Mouse (Mus musculus): ENCODE results near the gene Crkl.

Gene Crkl

GRCm38 (mm10) chr16:17488478-17489468 lies 37.0 kb downstream of the Crkl start:
- DNase-seq, result peak; percentile 17 to 40

- DNase-seq, result peak; percentile 14 to 18
Measured at GRCm38 (mm10) chr16:17489469-17490111, 37.8 kb downstream of the Crkl start, which contains the start of gene Aifm3. TSS of gene Aifm3 (plus strand) at chr16:17489611.

GRCm38 (mm10) chr16:17491154-17491553 lies 39.4 kb downstream of the Crkl start:
- DNase-seq, result no peak

DNA sequence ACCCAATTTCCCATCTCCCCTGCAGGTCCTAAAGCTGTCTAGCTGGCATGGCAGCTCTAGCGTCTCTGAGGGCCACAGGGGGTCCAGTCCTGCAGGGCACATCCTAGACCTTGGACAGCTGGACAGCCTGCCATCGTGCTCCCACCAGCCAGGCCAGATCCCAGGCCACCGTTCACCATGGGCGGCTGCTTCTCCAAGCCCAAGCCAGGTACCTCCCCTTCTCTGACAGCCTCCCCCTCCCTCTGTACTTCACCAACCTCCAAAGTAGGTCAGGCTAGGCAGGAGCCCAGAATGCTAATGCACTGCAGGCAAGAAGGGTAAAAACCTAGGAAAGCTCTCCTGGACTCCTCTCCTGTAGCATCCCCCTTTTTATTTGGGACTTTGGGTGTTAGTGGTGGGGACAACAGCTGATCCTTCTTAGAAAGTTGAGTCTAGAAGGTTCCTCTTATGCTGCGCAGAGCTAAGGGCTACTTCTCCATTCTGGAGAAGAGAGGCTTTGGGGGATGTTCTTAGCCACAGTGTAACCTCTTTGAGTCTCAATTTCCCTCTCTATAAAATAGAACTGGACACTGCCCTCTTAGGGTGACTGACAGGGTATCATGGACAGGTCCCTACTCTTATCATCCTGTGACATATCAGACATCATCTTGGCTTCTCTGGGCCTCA lies 40.2 kb downstream of the Crkl start:
- DNase-seq, result no peak

GRCm38 (mm10) chr16:17496499-17497305 lies 44.9 kb downstream of the Crkl start:
- no peak for DNase-seq

GRCm38 (mm10) chr16:17499249-17499883 lies 47.6 kb downstream of the Crkl start:
- DNase-seq, result no peak

DNA sequence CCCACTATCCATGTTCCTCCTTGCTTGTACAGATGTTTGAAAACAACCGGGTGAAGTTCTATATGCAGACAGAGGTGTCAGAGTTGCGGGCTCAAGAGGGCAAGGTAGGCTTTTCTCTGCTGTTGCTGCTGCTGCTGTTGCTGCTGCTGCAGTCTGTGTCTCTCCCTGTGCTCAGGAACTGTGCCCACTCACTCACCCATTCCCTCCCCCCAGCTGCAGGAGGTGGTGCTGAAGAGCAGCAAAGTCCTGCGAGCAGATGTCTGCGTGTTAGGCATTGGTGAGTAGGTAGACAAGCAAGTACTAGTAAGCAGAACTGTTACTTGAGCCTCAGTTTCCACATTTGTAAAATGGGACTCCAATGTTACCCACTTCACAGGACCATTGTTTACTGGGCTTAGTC lies 50.9 kb downstream of the Crkl start:
- DNase-seq, result no peak

GRCm38 (mm10) chr16:17507018-17507552 lies 55.3 kb downstream of the Crkl start:
- no peak for DNase-seq

DNA sequence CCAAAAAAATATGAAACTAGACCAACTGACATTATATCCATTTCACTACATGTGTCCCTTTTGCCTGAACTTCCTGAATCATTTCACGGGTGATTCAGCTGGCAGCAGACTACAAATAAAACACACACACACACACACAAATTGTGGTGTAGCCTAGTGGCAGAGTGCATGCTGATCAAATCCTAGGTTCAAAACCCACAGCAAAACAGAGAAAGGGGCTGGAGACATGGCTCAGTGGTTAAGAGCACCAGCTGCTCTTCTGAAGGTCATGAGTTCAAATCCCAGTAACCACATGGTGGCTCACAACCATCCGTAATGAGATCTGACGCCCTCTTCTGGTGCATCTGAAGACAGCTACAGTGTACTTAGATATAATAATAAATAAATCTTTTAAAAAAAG lies 56.2 kb downstream of the Crkl start:
- DNase-seq, result peak in 1 of 2 experiments; percentile 17

GRCm38 (mm10) chr16:17508546-17509239 lies 56.9 kb downstream of the Crkl start, which contains the start of gene Lztr1:
TSS of gene Lztr1 (plus strand) at chr16:17508688.
- DNase-seq, result peak; percentile 89 to 90

DNA sequence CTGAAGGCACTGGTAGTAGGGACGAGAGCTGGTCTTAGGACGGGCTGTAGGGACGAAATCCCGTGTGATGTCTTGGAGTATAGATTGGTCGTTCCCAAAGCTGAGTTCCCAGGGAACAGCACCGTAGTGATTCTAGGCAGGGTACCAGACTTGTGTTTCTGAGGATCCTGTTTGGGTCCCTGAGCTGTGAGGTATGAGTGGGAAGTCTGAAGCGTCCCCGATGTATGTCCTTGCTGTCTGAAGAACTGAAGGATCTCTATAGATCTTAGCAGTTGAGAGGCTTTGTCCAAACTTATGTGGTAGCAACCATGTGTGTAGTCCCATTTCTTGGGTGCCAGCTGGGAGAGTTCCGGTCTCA lies 57.4 kb downstream of the Crkl start:
- no peak for DNase-seq

- no peak for DNase-seq
Measured at GRCm38 (mm10) chr16:17510143-17510542, 58.4 kb downstream of the Crkl start.

GRCm38 (mm10) chr16:17510686-17511085 lies 58.9 kb downstream of the Crkl start:
- no peak for DNase-seq

DNA sequence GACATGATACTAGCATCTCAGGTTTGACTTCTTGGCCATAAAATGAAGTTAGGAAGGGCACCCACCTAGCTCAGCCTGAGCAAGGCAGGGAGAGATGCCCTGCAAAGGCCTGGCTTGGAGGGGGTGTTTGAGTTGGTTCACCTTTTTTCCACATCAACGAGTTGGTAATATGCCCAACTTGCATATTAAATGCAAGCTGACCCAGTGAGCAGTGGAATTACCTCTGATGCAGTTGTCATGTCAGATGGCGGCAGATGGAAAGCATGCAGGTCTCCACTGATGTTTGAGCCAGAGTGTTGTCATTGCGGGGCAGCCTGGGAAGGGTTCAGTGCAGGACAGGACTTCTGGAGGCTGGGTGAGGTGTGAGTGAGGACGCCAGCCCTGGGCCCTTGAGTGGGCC lies 59.6 kb downstream of the Crkl start:
- no peak for DNase-seq

DNA sequence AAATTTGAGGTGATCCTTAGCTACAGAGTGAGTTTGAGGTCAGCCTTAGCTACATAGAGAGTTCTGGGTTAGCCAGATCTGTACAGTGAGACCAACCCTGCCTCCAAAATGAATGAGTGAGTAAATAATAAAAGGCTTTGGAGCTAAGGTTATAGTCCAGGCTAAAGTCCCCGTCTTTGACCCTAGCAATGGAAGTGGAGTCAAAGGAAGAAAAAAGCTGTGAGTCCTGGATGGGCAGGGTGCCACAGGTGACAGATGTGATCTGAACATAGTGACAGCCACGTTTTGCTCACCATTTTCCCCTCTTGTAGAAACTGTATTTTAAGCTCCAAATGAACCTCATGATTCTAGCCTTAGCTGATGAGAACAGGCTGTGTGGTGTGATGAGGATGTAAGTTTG lies 67.1 kb downstream of the Crkl start:
- DNase-seq, result no peak

- no peak for DNase-seq
Measured at GRCm38 (mm10) chr16:17524156-17524555, 72.4 kb downstream of the Crkl start.

DNA sequence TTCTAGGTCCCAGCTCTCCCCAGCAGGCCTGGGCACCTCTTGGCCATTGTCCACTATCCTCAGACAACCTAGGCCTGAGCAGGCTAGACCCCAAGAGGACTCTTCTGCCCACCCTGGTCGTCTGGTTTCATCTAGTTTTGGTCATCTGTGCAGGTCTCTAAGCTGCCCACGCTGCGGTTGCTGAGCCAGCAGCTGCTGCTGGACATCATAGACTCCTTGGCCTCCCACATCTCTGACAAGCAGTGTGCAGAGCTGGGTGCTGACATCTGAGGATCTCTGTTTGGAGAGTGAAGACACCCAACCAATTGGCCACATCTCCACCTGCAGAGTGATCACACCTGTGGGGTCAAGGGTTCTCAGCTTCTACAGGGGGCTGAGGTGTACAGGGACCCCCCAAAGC lies 73.7 kb downstream of the Crkl start:
- DNase-seq, result no peak

GRCm38 (mm10) chr16:17526223-17526622 lies 74.4 kb downstream of the Crkl start:
- no peak for DNase-seq

GRCm38 (mm10) chr16:17527606-17528005 lies 75.8 kb downstream of the Crkl start:
- no peak for DNase-seq

DNA sequence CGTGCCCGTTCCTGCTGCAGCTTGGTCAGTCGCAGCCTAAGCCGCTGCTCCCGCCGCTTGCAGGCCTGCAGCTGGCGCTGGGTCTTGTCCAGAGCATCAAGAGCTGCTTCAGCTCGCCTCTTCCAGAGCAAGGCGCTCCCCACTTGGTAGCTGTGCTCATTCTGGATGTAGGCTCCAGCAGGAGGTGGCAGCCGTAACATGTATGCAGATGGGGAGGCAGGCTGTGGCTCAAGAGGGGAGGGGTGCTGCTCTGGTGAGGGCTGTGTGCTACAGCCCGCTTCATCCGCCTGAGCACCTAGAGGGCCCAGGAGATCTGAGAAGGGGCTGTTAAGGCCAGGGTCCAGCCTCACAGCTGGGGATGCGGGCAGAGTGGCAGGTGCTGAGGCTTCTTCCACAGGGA lies 76.5 kb downstream of the Crkl start:
- DNase-seq, result no peak

- DNase-seq, result no peak
Measured at GRCm38 (mm10) chr16:17529981-17530586, 78.3 kb downstream of the Crkl start.

Data from B cell, adult 2 months (primary cell).